Mouse (Mus musculus): Measurements from ENCODE around the gene Etl4.

Gene Etl4

GRCm38 (mm10) chr2:20559723-20560122 is 650.1 kb downstream of the Etl4 start:
- DNase-seq (ENCODE audit: extremely low spot score, low spot score) = no peak

DNA sequence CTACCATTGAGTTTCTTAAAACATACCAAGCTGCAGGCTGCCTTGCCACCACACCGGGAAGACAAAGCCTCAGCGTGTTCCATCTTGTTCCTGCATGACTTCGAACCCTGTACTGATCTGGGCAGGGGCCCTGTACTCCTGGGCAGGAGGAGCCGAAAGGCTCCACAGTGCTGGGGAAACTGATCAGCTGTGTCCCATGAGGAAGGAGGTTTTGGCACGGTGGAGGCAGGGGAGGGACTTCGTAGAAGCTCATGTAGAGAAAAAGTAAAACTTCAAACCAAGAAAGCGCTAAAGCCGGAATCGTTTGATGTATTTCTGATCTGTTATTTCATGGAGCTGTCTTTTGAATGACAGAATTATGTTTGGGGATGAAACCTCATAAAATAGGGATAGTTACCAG is 651.0 kb downstream of the Etl4 start:
- DNase-seq (ENCODE audit: extremely low spot score, low spot score) = no peak

DNA sequence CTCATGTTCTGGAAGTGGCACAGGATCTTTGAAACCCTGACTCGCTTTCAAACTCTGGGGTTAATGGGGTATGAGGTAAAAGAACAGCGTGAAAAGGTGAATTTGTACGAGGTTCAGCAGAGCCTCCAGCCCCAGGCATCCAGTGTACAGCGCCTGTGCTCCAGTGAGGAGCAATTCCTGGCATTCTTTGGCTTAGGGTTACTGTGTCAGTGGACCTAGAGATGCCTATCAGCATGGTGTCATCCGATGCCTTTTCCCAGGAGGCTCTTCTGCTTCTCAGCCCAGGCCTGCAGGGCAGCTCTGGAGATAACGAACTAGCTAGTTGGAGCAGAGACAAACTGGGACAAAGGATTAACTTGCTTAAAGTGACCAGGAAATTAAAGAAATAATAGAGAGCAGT is 653.5 kb downstream of the Etl4 start:
- peak; percentile 29 for DNase-seq (ENCODE audit: extremely low spot score, low spot score)

- DNase-seq (ENCODE audit: extremely low spot score, low spot score) = no peak
These were observed 658.9 kb downstream of the Etl4 start for GRCm38 (mm10) chr2:20568456-20568855.

GRCm38 (mm10) chr2:20571940-20572339 is 662.4 kb downstream of the Etl4 start:
- no peak for DNase-seq (ENCODE audit: extremely low spot score, low spot score)

GRCm38 (mm10) chr2:20580331-20580730 is 670.8 kb downstream of the Etl4 start:
- DNase-seq (ENCODE audit: extremely low spot score, low spot score) = no peak

- DNase-seq (ENCODE audit: extremely low spot score, low spot score) = no peak
These were observed 673.5 kb downstream of the Etl4 start for GRCm38 (mm10) chr2:20583032-20583431.

- no peak for DNase-seq (ENCODE audit: extremely low spot score, low spot score)
These were observed 674.1 kb downstream of the Etl4 start for GRCm38 (mm10) chr2:20583562-20584153.

GRCm38 (mm10) chr2:20587913-20588312 is 678.3 kb downstream of the Etl4 start:
- DNase-seq (ENCODE audit: extremely low spot score, low spot score) = no peak

DNA sequence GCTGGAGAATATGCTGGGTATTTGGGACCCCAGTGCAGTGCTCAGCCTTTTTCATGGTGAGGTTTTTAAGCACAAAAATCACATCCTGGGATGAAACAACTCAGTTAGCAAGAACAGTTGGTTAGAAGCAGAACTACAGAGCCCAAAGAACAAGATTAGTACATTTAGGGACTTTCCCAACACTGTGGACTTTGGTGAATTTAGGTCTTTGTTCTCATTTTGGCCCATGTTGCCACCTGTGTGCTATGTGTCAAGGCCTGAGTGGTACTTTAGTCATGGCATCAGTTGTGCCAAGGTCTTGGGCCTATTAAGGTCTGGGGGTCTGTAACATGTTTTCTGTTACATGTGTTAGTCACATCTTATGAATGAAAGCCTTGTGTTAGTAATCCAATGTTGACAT is 679.1 kb downstream of the Etl4 start:
- DNase-seq (ENCODE audit: extremely low spot score, low spot score) = no peak

- DNase-seq (ENCODE audit: extremely low spot score, low spot score) = no peak
These were observed 684.5 kb downstream of the Etl4 start for GRCm38 (mm10) chr2:20594129-20594528.

- DNase-seq (ENCODE audit: extremely low spot score, low spot score) = no peak
These were observed 685.4 kb downstream of the Etl4 start for GRCm38 (mm10) chr2:20595000-20595399.

DNA sequence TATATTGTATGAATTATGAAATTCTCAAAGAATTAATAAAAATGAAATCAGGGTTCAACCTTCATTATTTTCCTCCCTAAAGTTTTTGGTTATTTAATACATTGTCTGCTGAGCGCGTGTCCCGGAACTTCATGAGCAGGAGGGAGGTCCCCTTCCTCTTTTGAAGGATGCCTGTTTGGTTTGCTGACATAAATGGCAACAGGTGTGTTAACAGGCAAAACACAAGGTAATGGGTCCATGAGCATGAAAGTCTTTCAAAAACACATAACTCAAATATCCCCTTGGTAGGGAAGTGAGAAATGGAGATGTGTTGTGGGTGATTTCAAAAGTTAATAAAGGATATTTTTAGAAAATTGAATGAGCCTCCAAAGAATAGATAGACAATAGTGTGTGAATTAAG is 687.0 kb downstream of the Etl4 start:
- no peak for DNase-seq (ENCODE audit: extremely low spot score, low spot score)

DNA sequence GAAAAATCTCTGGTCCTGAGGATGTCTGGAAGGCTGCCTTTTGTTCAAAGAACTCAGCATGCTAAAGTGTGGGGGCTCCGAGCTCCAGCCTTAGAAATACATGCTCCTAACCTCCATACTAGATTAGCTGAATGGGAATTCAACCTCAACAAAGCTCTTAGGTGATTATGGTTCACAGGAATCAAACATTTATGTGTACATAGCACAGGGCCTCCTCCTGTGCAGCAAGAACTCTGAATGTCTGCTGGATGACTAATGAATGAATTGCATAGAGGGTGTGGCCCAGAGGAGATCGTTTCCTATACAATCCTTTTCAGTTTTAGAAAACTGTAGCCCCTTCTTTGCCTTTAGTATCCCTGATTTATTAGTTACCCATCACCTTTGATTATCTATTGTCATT is 687.6 kb downstream of the Etl4 start:
- no peak for DNase-seq (ENCODE audit: extremely low spot score, low spot score)

GRCm38 (mm10) chr2:20602656-20603055 is 693.1 kb downstream of the Etl4 start:
- DNase-seq (ENCODE audit: extremely low spot score, low spot score) = no peak

GRCm38 (mm10) chr2:20603536-20603935 is 694.0 kb downstream of the Etl4 start:
- DNase-seq (ENCODE audit: extremely low spot score, low spot score) = no peak

DNA sequence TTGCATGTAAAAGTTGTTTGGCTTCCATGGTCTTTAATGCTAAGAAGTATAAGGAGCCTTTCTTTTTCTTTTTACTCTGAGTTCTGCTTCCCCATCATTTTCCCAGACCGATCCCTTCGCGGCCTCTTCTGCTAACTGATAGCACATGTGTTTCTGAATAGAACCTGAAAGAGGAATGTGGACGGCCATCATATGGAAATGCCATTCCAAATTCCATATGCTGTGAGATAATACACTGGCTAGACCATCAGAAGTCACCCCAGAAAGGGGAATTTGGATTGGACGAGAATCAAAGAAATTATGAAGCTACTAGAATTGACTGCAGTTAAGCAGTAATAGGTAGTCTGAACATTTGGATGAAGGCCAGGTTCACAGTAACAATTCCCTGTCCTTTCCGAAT is 694.4 kb downstream of the Etl4 start:
- no peak for DNase-seq (ENCODE audit: extremely low spot score, low spot score)

GRCm38 (mm10) chr2:20609203-20609602 is 699.6 kb downstream of the Etl4 start:
- DNase-seq (ENCODE audit: extremely low spot score, low spot score) = no peak

GRCm38 (mm10) chr2:20615948-20616347 is 706.4 kb downstream of the Etl4 start:
- no peak for DNase-seq (ENCODE audit: extremely low spot score, low spot score)

GRCm38 (mm10) chr2:20618396-20618795 is 708.8 kb downstream of the Etl4 start:
- DNase-seq (ENCODE audit: extremely low spot score, low spot score) = no peak

DNA sequence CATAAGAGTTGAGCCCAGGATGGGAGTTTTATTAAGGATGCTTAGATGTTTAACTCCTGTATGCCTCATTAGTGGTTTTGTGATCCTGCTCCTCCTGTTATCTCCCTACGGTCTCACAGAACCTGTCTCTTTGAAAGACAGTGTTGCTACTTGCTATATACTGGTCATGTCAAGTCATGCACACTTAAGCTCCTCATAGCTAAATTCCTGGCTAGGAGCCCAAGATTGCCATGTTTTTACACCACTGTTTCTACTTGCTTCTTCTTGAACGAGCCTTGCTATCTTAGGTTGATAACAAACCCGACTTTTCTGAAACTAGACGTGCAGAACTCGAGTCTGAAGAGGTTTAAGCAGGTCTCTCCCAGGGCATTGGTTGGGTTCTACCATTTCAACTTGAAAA is 710.3 kb downstream of the Etl4 start:
- no peak for DNase-seq (ENCODE audit: extremely low spot score, low spot score)

GRCm38 (mm10) chr2:20629156-20629712 is 719.7 kb downstream of the Etl4 start:
- no peak for DNase-seq (ENCODE audit: extremely low spot score, low spot score)

- no peak for DNase-seq (ENCODE audit: extremely low spot score, low spot score)
These were observed 729.0 kb downstream of the Etl4 start for GRCm38 (mm10) chr2:20638604-20639003.

- no peak for DNase-seq (ENCODE audit: extremely low spot score, low spot score)
These were observed 730.1 kb downstream of the Etl4 start for GRCm38 (mm10) chr2:20639721-20640120.
